Mouse (Mus musculus): Measurements from ENCODE around the gene Ggps1. TPM values are rescaled to one million over a fixed set of nuclear protein-coding genes. Genes with fewer than 3 reads are reported as not detected.

Ggps1 gene
- total and polyA plus RNA-seq, 2 experiments from 2014 or later: 73.0 to 107 TPM

GRCm38 (mm10) chr13:14062209-14063012, 877 bp downstream of the Ggps1 start:
- H3K9me3 ChIP-seq (ENCODE audit: low read length): no peaks in the 10 kb centered on the region
- H3K9ac ChIP-seq: peak overlapping the region; percentile 81
- no peaks in the 10 kb centered on the region for H3K27me3 ChIP-seq (ENCODE audit: insufficient read depth, low read length)
- H3K4me3 ChIP-seq (ENCODE audit: low read depth, low read length): peak overlapping the region; percentile 98
- H3K27ac ChIP-seq (ENCODE audit: low read depth, low read length): peak overlapping the region; percentile 97
- peaks cover 4% of the 10 kb centered on the region; the same call in 1 of the 2 replicates for H3K4me1 ChIP-seq (ENCODE audit: insufficient read depth)
- DNase-seq (no peak), ATAC-seq (no peak)
- 10% methylated on average over 11 of the region's 11 CpGs for WGBS
- TF ChIP-seq CTCF (IDR thresholded peaks at IDR 0.05; ENCODE audit: low read depth): no peak
- peaks cover 4% of the 10 kb centered on the region; the same call in 1 of the 2 replicates for H3K36me3 ChIP-seq (ENCODE audit: insufficient read depth)
- peak overlapping the region; percentile 81 for H3K4me2 ChIP-seq (ENCODE audit: low read depth)

- peaks cover 23% of the 10 kb centered on the region; the same call in 1 of the 2 replicates for H3K36me3 ChIP-seq (ENCODE audit: insufficient read depth)
- H3K4me2 ChIP-seq (ENCODE audit: low read depth): no peak overlapping the region
- no peaks in the 10 kb centered on the region for H3K9me3 ChIP-seq (ENCODE audit: low read length)
- H3K4me1 ChIP-seq (ENCODE audit: insufficient read depth): peaks cover 4% of the 10 kb centered on the region; the same call in 1 of the 2 replicates
- no peaks in the 10 kb centered on the region for H3K27me3 ChIP-seq (ENCODE audit: insufficient read depth, low read length)
- no peak for TF ChIP-seq CTCF (IDR thresholded peaks at IDR 0.05; ENCODE audit: low read depth)
- ATAC-seq: no peak
- no peak overlapping the region for H3K9ac ChIP-seq
- no peak overlapping the region for H3K27ac ChIP-seq (ENCODE audit: low read depth, low read length)
- no peak overlapping the region for H3K4me3 ChIP-seq (ENCODE audit: low read depth, low read length)
- no peak for DNase-seq
Observed at GRCm38 (mm10) chr13:14059582-14059981, 3.7 kb downstream of the Ggps1 start.

GRCm38 (mm10) chr13:14056801-14057200, 6.5 kb downstream of the Ggps1 start:
- H3K4me3 ChIP-seq (ENCODE audit: low read depth, low read length): no peak overlapping the region
- H3K36me3 ChIP-seq (ENCODE audit: insufficient read depth): peaks cover 38% of the 10 kb centered on the region
- DNase-seq (no peak), ATAC-seq (no peak)
- WGBS: 94% methylated on average over 3 of the region's 3 CpGs
- H3K9me3 ChIP-seq (ENCODE audit: low read length): no peaks in the 10 kb centered on the region
- no peak for TF ChIP-seq CTCF (IDR thresholded peaks at IDR 0.05; ENCODE audit: low read depth)
- H3K9ac ChIP-seq: no peak overlapping the region
- H3K27ac ChIP-seq (ENCODE audit: low read depth, low read length): no peak overlapping the region
- H3K4me1 ChIP-seq (ENCODE audit: insufficient read depth): peaks cover under 1% of the 10 kb centered on the region; the same call in 1 of the 2 replicates
- no peak overlapping the region for H3K4me2 ChIP-seq (ENCODE audit: low read depth)
- H3K27me3 ChIP-seq (ENCODE audit: insufficient read depth, low read length): no peaks in the 10 kb centered on the region

- Histone ChIP-seq H3K36me3 (ENCODE audit: insufficient read depth) (peaks cover 44% of the 10 kb centered on the region), H3K4me1 (ENCODE audit: insufficient read depth) (no peaks in the 10 kb centered on the region), H3K9ac (no peak overlapping the region), H3K9me3 (ENCODE audit: low read length) (no peaks in the 10 kb centered on the region), H3K27ac (ENCODE audit: low read depth, low read length) (no peak overlapping the region), H3K27me3 (ENCODE audit: insufficient read depth, low read length) (no peaks in the 10 kb centered on the region), H3K4me2 (ENCODE audit: low read depth) (no peak overlapping the region), H3K4me3 (ENCODE audit: low read depth, low read length) (no peak overlapping the region)
- WGBS: 92% methylated on average over 1 of the region's 1 CpGs
- ATAC-seq: no peak
- DNase-seq: no peak
- TF ChIP-seq CTCF (IDR thresholded peaks at IDR 0.05; ENCODE audit: low read depth): no peak
Observed at GRCm38 (mm10) chr13:14049878-14050277, 13.4 kb downstream of the Ggps1 start.

DNA sequence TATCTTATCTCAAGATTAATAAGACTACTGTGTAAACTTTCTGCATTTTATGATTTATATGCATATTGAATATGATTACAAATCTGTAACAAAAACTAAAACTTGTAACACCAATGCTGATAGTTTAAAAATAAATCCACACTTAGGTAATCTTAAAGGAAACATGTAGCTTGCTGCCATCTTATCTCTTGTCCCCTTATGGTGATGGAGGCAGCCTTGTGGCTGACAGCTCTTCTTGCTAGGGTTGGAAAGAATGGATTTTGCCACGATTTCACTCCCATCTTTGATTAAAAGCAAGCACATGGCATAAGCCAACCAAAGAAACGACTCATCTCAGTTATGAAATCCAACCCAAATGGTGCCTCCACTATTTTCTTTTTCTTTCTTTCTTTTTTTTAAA, 18.8 kb downstream of the Ggps1 start:
- no peak for TF ChIP-seq CTCF (IDR thresholded peaks at IDR 0.05; ENCODE audit: low read depth)
- no peak overlapping the region for H3K9ac ChIP-seq
- no peak overlapping the region for H3K4me2 ChIP-seq (ENCODE audit: low read depth)
- H3K9me3 ChIP-seq (ENCODE audit: low read length): no peaks in the 10 kb centered on the region
- H3K27ac ChIP-seq (ENCODE audit: low read depth, low read length): no peak overlapping the region
- ATAC-seq (no peak), DNase-seq (no peak)
- no peak overlapping the region for H3K4me3 ChIP-seq (ENCODE audit: low read depth, low read length)
- WGBS: 82% methylated on average over 2 of the region's 2 CpGs
- H3K27me3 ChIP-seq (ENCODE audit: insufficient read depth, low read length): no peaks in the 10 kb centered on the region
- 0 out of 2 replicates have a peak, but pooled peaks cover 3% of the 10 kb centered on the region for H3K4me1 ChIP-seq (ENCODE audit: insufficient read depth)
- peaks cover 20% of the 10 kb centered on the region for H3K36me3 ChIP-seq (ENCODE audit: insufficient read depth)

DNA sequence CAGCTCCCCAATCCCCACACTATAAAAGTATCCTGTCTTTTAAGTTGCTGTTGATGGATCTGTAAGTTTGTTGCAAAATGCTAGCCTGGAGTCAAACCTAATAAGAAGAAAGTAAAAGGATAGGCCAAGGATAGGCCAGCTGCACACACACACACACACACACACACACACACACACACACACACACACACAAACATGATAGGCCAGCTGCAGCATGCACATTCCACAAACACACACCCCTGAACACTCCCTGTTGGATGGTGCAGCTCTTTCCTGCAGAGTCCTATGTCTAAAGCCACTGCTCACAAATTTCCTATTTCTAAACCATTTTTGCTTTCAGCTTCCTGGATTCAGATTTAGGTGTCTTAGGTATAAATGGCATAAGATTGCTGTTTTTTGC, 19.4 kb downstream of the Ggps1 start:
- no peak overlapping the region for H3K4me2 ChIP-seq (ENCODE audit: low read depth)
- H3K9me3 ChIP-seq (ENCODE audit: low read length): no peaks in the 10 kb centered on the region
- H3K27ac ChIP-seq (ENCODE audit: low read depth, low read length): no peak overlapping the region
- H3K4me3 ChIP-seq (ENCODE audit: low read depth, low read length): no peak overlapping the region
- DNase-seq (no peak), ATAC-seq (no peak)
- H3K9ac ChIP-seq: no peak overlapping the region
- TF ChIP-seq CTCF (IDR thresholded peaks at IDR 0.05; ENCODE audit: low read depth): no peak
- peaks cover 13% of the 10 kb centered on the region for H3K36me3 ChIP-seq (ENCODE audit: insufficient read depth)
- no peaks in the 10 kb centered on the region for H3K27me3 ChIP-seq (ENCODE audit: insufficient read depth, low read length)
- 0 out of 2 replicates have a peak, but pooled peaks cover 3% of the 10 kb centered on the region for H3K4me1 ChIP-seq (ENCODE audit: insufficient read depth)

GRCm38 (mm10) chr13:14040186-14040585, 23.1 kb downstream of the Ggps1 start:
- Histone ChIP-seq H3K27ac (ENCODE audit: low read depth, low read length) (peak overlapping the region; percentile 93), H3K36me3 (ENCODE audit: insufficient read depth) (no peaks in the 10 kb centered on the region), H3K27me3 (ENCODE audit: insufficient read depth, low read length) (no peaks in the 10 kb centered on the region), H3K4me2 (ENCODE audit: low read depth) (peak overlapping the region; percentile 67), H3K9ac (peak overlapping the region; percentile 72), H3K9me3 (ENCODE audit: low read length) (no peaks in the 10 kb centered on the region), H3K4me3 (ENCODE audit: low read depth, low read length) (peak overlapping the region; percentile 63), H3K4me1 (ENCODE audit: insufficient read depth) (peaks cover 10% of the 10 kb centered on the region)
- no peak for TF ChIP-seq CTCF (IDR thresholded peaks at IDR 0.05; ENCODE audit: low read depth)
- ATAC-seq (no peak), DNase-seq (no peak)
- WGBS: 42% methylated on average over 5 of the region's 5 CpGs
